Mouse (Mus musculus) Muller cell, postnatal 12 days (primary cell): ENCODE measurements around the gene Eml6.
"Not testable (repeated sequence)": the region's sequence is repeated elsewhere in the genome, so short reads cannot be mapped to it uniquely, and the experiment has no call there.

Source experiments
- DNase-seq: peaks from one replicate; pipeline ENCODE4 v3.0.0-alpha.2; 2015; ENCODE audit errors: inconsistent ontology term

The Eml6 gene

GRCm38 (mm10) chr11:29788921-29789638, 236.8 kb downstream of the Eml6 start:
- peak; percentile 24 for DNase-seq

GRCm38 (mm10) chr11:29788499-29788898, 237.3 kb downstream of the Eml6 start:
- no peak for DNase-seq

GRCm38 (mm10) chr11:29787473-29787872, 238.4 kb downstream of the Eml6 start:
- DNase-seq = no peak

- DNase-seq = no peak
Observed at GRCm38 (mm10) chr11:29786583-29787219, 239.1 kb downstream of the Eml6 start.

- no peak for DNase-seq
Observed at GRCm38 (mm10) chr11:29779409-29780026, 246.3 kb downstream of the Eml6 start.

GRCm38 (mm10) chr11:29778936-29779335, 246.9 kb downstream of the Eml6 start:
- DNase-seq = no peak

GRCm38 (mm10) chr11:29777964-29778363, 247.9 kb downstream of the Eml6 start:
- peak; percentile 59 for DNase-seq

- DNase-seq = no peak
Observed at GRCm38 (mm10) chr11:29774760-29775159, 251.1 kb downstream of the Eml6 start.

GRCm38 (mm10) chr11:29774296-29774695, 251.5 kb downstream of the Eml6 start:
- DNase-seq = no peak

- DNase-seq = no peak
Observed at GRCm38 (mm10) chr11:29772279-29772678, 253.6 kb downstream of the Eml6 start.

GRCm38 (mm10) chr11:29770666-29771400, 255.0 kb downstream of the Eml6 start:
- peak; percentile 63 for DNase-seq

GRCm38 (mm10) chr11:29768523-29768922, 257.3 kb downstream of the Eml6 start:
- no peak for DNase-seq

- no peak for DNase-seq
Observed at GRCm38 (mm10) chr11:29766313-29766982, 259.4 kb downstream of the Eml6 start.

- DNase-seq = peak; percentile 93
Observed at GRCm38 (mm10) chr11:29765063-29765462, 260.8 kb downstream of the Eml6 start.

GRCm38 (mm10) chr11:29762768-29763167, 263.1 kb downstream of the Eml6 start:
- DNase-seq = no peak

GRCm38 (mm10) chr11:29761387-29761786, 264.4 kb downstream of the Eml6 start:
- no peak for DNase-seq

- DNase-seq = no peak
Observed at GRCm38 (mm10) chr11:29758617-29759016, 267.2 kb downstream of the Eml6 start.

GRCm38 (mm10) chr11:29756007-29756406, 269.8 kb downstream of the Eml6 start:
- DNase-seq = not testable (repeated sequence)

GRCm38 (mm10) chr11:29751648-29752611, 273.9 kb downstream of the Eml6 start:
- no peak for DNase-seq

- no peak for DNase-seq
Observed at GRCm38 (mm10) chr11:29751013-29751412, 274.8 kb downstream of the Eml6 start.

GRCm38 (mm10) chr11:29749468-29749829, 276.4 kb downstream of the Eml6 start:
- no peak for DNase-seq
